Mouse (Mus musculus): Measurements from ENCODE around the gene Gm45717. TPM values are rescaled to one million over a fixed set of nuclear protein-coding genes. Genes with fewer than 3 reads are reported as not detected.
A peak's percentile ranks its signal among the peaks of the same experiment; 100 is the strongest.

Gene Gm45717
- polyA plus RNA-seq, 2 experiments = not detected

DNA sequence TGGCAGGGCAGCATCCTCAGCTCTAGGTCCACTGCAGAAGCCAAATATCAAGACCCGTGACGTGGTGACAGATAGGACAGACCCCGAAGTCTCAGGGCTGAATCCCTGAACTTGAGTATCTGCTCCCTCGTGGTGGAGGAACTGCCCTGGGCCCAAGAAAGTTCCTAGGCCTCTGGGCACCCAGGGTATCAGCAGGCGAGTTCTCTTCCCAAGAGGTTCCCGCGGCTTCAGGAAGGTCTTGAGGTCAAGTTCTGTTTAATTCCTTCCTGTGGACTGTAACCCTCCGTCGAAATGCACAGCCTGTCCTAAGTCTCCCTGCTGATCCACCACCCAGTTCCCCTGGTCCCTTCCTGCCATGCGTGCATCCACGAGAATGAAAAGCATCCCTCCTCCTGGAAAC is 2.6 kb downstream of the Gm45717 start:
- no peaks in the 10 kb centered on the region for H3K27me3 ChIP-seq (ENCODE audit: control insufficient read depth, insufficient read depth, low read length)
- H3K4me2 ChIP-seq (ENCODE audit: low read depth) = peak overlapping the region; percentile 63; the same call in 1 of the 2 replicates
- H3K9ac ChIP-seq (replicated peaks) = no peak overlapping the region
- H3K4me1 ChIP-seq (replicated peaks; ENCODE audit: control insufficient read depth in 2 of 2, insufficient read depth in 2 of 2, low read length in 1 of 2) = peaks cover 3 to 18% of the 10 kb centered on the region in 2 experiments; a peak in 3 of 4 replicates
- WGBS (ENCODE audit: insufficient replicate concordance) = 49% methylated on average over 11 of the region's 11 CpGs
- H3K4me3 ChIP-seq (ENCODE audit: insufficient read depth in 1 of 2, low read depth in 2 of 2, low read length in 2 of 2) = no peak overlapping the region
- H3K36me3 ChIP-seq (replicated peaks; ENCODE audit: control insufficient read depth, insufficient read depth, low read depth) = no peaks in the 10 kb centered on the region
- DNase-seq (ENCODE audit: low read depth in 3 of 3, low spot score in 3 of 3) = no peak
- H3K9me3 ChIP-seq (ENCODE audit: control insufficient read depth, low read length) = no peaks in the 10 kb centered on the region
- ATAC-seq (ENCODE audit: insufficient read depth) = no peak
- no peak overlapping the region for H3K27ac ChIP-seq
- TF ChIP-seq EP300 (IDR thresholded peaks at IDR 0.05; ENCODE audit: low read depth) (no peak), CTCF (IDR thresholded peaks at IDR 0.05; ENCODE audit: low read depth) (no peak)

DNA sequence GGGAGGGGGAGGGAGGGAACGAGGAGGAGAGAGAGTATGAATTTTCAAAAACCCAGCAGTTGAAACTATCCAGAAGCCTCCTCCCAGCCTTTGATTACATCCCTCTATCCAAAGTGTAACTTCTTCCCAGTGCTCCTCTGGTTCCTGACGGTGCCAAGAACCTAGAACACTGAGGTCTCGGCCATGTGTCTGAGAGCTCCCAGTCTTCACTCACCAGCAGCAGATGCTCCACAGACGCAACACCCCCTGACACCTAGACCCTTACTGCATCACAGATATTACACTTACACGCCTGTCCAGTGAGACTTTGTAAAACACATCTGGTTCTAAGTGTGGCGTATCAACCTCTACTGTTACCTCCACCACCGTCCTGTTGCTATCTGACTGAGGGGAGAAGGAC is 3.3 kb downstream of the Gm45717 start:
- Histone ChIP-seq H3K9ac (replicated peaks) (no peak overlapping the region), H3K27ac (no peak overlapping the region), H3K9me3 (ENCODE audit: control insufficient read depth, low read length) (no peaks in the 10 kb centered on the region), H3K4me3 (ENCODE audit: insufficient read depth in 1 of 2, low read depth in 2 of 2, low read length in 2 of 2) (no peak overlapping the region), H3K36me3 (replicated peaks; ENCODE audit: control insufficient read depth, insufficient read depth, low read depth) (no peaks in the 10 kb centered on the region), H3K27me3 (ENCODE audit: control insufficient read depth, insufficient read depth, low read length) (no peaks in the 10 kb centered on the region), H3K4me2 (ENCODE audit: low read depth) (no peak overlapping the region), H3K4me1 (replicated peaks; ENCODE audit: control insufficient read depth in 2 of 2, insufficient read depth in 2 of 2, low read length in 1 of 2) (peaks cover 3 to 19% of the 10 kb centered on the region in 2 experiments; a peak in 3 of 4 replicates)
- WGBS (ENCODE audit: insufficient replicate concordance) = 65% methylated on average over 7 of the region's 7 CpGs
- DNase-seq (ENCODE audit: low read depth in 3 of 3, low spot score in 3 of 3) (no peak), ATAC-seq (ENCODE audit: insufficient read depth) (no peak)
- TF ChIP-seq EP300 (IDR thresholded peaks at IDR 0.05; ENCODE audit: low read depth) = no peak
- TF ChIP-seq CTCF (IDR thresholded peaks at IDR 0.05; ENCODE audit: low read depth) = no peak

DNA sequence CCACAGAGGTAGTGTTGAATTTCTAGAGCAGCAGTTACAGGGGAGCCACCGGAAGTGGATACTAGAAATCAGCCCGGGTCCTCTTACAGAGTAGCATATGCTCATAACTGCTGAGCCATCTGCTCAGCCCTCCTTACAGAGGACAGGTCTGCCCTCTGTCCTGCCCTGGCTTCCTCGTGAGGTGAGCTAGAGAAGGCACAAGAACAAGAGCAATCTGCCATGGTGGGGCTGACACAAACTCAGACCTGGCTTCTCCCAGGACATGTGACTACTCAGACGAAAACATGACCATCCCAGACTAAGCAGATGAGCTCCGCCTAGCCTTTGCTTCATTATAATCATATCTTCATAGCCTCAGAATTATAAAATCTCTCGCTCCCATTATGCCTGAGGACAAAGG is 4.0 kb downstream of the Gm45717 start:
- no peak overlapping the region for H3K4me3 ChIP-seq (ENCODE audit: insufficient read depth in 1 of 2, low read depth in 2 of 2, low read length in 2 of 2)
- H3K4me2 ChIP-seq (ENCODE audit: low read depth) = no peak overlapping the region
- TF ChIP-seq CTCF (IDR thresholded peaks at IDR 0.05; ENCODE audit: low read depth) (no peak), EP300 (IDR thresholded peaks at IDR 0.05; ENCODE audit: low read depth) (no peak)
- WGBS (ENCODE audit: insufficient replicate concordance) = 52% methylated on average over 6 of the region's 6 CpGs
- DNase-seq (ENCODE audit: low read depth in 3 of 3, low spot score in 3 of 3) (no peak), ATAC-seq (ENCODE audit: insufficient read depth) (no peak)
- no peak overlapping the region for H3K9ac ChIP-seq (replicated peaks)
- H3K27ac ChIP-seq = no peak overlapping the region
- H3K27me3 ChIP-seq (ENCODE audit: control insufficient read depth, insufficient read depth, low read length) = no peaks in the 10 kb centered on the region
- no peaks in the 10 kb centered on the region for H3K36me3 ChIP-seq (replicated peaks; ENCODE audit: control insufficient read depth, insufficient read depth, low read depth)
- H3K9me3 ChIP-seq (ENCODE audit: control insufficient read depth, low read length) = no peaks in the 10 kb centered on the region
- peaks cover 3 to 24% of the 10 kb centered on the region in 2 experiments; a peak in 3 of 4 replicates for H3K4me1 ChIP-seq (replicated peaks; ENCODE audit: control insufficient read depth in 2 of 2, insufficient read depth in 2 of 2, low read length in 1 of 2)

DNA sequence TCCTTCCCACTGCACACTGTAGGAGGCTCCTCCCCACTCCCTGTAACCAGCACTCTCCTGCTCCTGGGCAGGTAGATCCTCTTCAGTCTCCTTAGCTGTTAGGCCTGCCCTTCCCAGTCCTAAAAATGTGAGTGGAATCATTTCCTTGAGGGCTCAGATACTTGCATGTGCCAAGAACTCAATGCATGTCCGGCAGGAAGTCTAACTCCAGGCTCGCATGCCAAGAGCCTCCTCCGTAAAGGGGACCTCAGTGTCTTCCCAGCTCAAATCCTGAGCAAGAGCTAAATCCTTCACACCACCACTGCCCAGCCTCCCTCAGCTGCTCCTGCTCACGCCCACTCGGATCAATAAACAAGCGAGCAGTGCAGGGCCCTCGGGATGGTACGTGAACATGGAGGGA is 4.7 kb downstream of the Gm45717 start:
- TF ChIP-seq CTCF (IDR thresholded peaks at IDR 0.05; ENCODE audit: low read depth) (no peak), EP300 (IDR thresholded peaks at IDR 0.05; ENCODE audit: low read depth) (no peak)
- ATAC-seq (ENCODE audit: insufficient read depth) (no peak), DNase-seq (ENCODE audit: low read depth in 3 of 3, low spot score in 3 of 3) (no peak)
- no peak overlapping the region for H3K9ac ChIP-seq (replicated peaks)
- no peaks in the 10 kb centered on the region; the same call in 1 of the 2 replicates for H3K36me3 ChIP-seq (replicated peaks; ENCODE audit: control insufficient read depth, insufficient read depth, low read depth)
- WGBS (ENCODE audit: insufficient replicate concordance) = 66% methylated on average over 8 of the region's 8 CpGs
- no peak overlapping the region for H3K4me3 ChIP-seq (ENCODE audit: insufficient read depth in 1 of 2, low read depth in 2 of 2, low read length in 2 of 2)
- H3K4me2 ChIP-seq (ENCODE audit: low read depth) = no peak overlapping the region
- no peak overlapping the region for H3K27ac ChIP-seq
- H3K4me1 ChIP-seq (replicated peaks; ENCODE audit: control insufficient read depth in 2 of 2, insufficient read depth in 2 of 2, low read length in 1 of 2) = peaks cover under 1 to 18% of the 10 kb centered on the region in 2 experiments; a peak in 3 of 4 replicates
- no peaks in the 10 kb centered on the region for H3K9me3 ChIP-seq (ENCODE audit: control insufficient read depth, low read length)
- H3K27me3 ChIP-seq (ENCODE audit: control insufficient read depth, insufficient read depth, low read length) = no peaks in the 10 kb centered on the region

DNA sequence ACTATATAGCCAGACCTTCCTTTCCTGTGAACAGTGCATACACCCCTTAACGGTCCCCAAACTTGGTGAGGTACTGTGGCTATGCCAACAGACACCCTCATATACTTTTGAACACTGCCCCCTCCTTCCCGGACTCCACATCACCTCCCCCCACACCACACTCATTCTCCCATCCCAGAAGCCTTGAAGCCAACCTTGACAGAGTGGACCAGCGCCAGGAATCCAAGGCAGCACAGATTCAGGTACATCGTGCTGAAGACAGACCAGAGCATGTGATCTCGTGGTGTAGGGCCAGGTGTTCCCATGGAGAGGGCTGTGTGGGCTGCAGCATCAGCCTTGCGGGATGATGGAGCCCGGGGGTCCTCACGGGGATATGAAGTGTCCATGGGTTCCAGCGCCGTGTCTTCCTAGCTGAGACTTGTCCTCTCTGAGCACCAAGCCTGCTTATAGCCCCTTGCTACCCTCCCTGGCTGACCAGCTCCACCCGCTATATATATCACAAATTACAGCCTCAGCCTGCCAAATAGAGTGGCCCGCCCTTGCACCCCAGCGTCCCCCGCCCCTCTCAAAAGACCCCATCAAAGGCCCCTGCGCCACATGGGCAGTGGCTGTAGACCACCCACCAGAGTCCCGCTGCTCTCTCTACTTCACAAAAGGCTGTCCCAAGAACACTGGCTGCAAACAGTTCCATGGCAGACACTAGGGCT is 5.8 kb downstream of the Gm45717 start, which contains the start of gene Ifitm5:
Gene Ifitm5, minus strand, starts transcription at position 468 of the 707 bp plus-strand sequence.
- no peak within 1 kb of the TSS for H3K9ac ChIP-seq (replicated peaks)
- H3K27ac ChIP-seq = no peak within 1 kb of the TSS
- no peaks in the 10 kb centered on the region for H3K27me3 ChIP-seq (ENCODE audit: control insufficient read depth, insufficient read depth, low read length)
- ATAC-seq (ENCODE audit: insufficient read depth) (no peak), DNase-seq (ENCODE audit: low read depth in 3 of 3, low spot score in 3 of 3) (no peak)
- 72% methylated on average over 16 of the region's 16 CpGs for WGBS (ENCODE audit: insufficient replicate concordance)
- no peaks in the 10 kb centered on the region; the same call in 1 of the 2 replicates for H3K36me3 ChIP-seq (replicated peaks; ENCODE audit: control insufficient read depth, insufficient read depth, low read depth)
- H3K4me3 ChIP-seq (ENCODE audit: insufficient read depth in 1 of 2, low read depth in 2 of 2, low read length in 2 of 2) = no peak within 1 kb of the TSS
- H3K4me2 ChIP-seq (ENCODE audit: low read depth) = no peak within 1 kb of the TSS
- H3K9me3 ChIP-seq (ENCODE audit: control insufficient read depth, low read length) = no peaks in the 10 kb centered on the region
- peaks cover 0 to 17% of the 10 kb centered on the region in 2 experiments; a peak in 2 of 4 replicates for H3K4me1 ChIP-seq (replicated peaks; ENCODE audit: control insufficient read depth in 2 of 2, insufficient read depth in 2 of 2, low read length in 1 of 2)
- no peak for TF ChIP-seq CTCF (IDR thresholded peaks at IDR 0.05; ENCODE audit: low read depth)
- no peak for TF ChIP-seq EP300 (IDR thresholded peaks at IDR 0.05; ENCODE audit: low read depth)

Data from liver, embryonic 14.5 days (tissue).